Mouse (Mus musculus) cortical plate, adult 2 months (tissue): Measurements from ENCODE around the gene Slc4a8.

Source experiments
- CTCF ChIP-seq: fragments of 200-500 bp; IDR thresholded peaks from 2 replicates; pipeline ENCODE4 v1.5.1; 2011; ENCODE audit warnings: mild to moderate bottlenecking, control low read depth, low read length; ENCODE audit not compliant: insufficient read depth; ENCODE audit errors: extremely low read depth
- POLR2A ChIP-seq: fragments of 200-500 bp; IDR thresholded peaks from 2 replicates; pipeline ENCODE4 v1.6.1; 2011; ENCODE audit warnings: mild to moderate bottlenecking, low read length, control low read depth; ENCODE audit not compliant: insufficient read depth; ENCODE audit errors: extremely low read depth

DNA sequence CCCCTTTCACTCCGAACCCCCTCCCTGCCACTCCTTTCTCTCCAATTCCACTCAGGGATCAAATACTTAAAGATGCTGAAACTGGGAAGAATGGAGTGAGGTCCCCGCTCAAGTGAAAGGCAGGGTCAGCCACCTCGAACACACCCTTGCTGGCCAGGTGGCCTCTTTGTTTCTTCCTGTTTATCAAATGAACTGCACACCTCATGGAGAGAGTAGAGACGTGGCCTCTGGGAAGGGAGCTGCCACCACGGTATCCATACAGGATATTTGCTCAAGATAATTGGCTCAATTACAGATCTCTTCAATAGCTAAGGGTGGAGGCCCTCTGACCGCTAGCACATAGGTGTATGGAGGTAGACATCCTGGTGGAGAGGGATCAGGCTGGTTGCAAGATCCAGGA is 39.0 kb upstream of the Slc4a8 start:
- TF ChIP-seq CTCF: no peak
- no peak for TF ChIP-seq POLR2A
